Comparison of ENCODE assay signal across 21 mouse cellular contexts in genomic region chr19:41006621-41007020, GRCm38 (mm10). TPM values are rescaled to one million over a fixed set of nuclear protein-coding genes. Genes with fewer than 3 reads are reported as not detected.
"Had no signal": no experiment of that assay in that cellular context is flagged by ENCODE, and none has a peak within 500 bp of the region (broad histone marks: within the 10 kb centered on the region; RNA-seq: fewer than 3 reads in every experiment).

No protein-coding gene starts in this region.

- H3K36me3 ChIP-seq: limb, embryonic 15.5 days; liver, embryonic 12.5 days; lung, embryonic 15.5 days; midbrain, embryonic 15.5 days; neural tube, embryonic 12.5 days had no signal

- ATAC-seq: liver, embryonic 12.5 days; midbrain, embryonic 15.5 days had no signal

- H3K4me3 ChIP-seq: limb, embryonic 15.5 days; liver, embryonic 12.5 days; lung, embryonic 15.5 days; midbrain, embryonic 15.5 days; neural tube, embryonic 12.5 days had no signal

- DNase-seq: kidney, postnatal 36 days; layer of hippocampus, adult 9-11 months; layer of hippocampus, postnatal 36 days; lung, postnatal 14 days; right cerebral cortex, postnatal 14 days; thymus, postnatal 36 days had no signal

- H3K4me1 ChIP-seq: liver, embryonic 12.5 days; megakaryocyte, embryonic 14.5 days; midbrain, embryonic 15.5 days; neural tube, embryonic 12.5 days had no signal

- H3K9me3 ChIP-seq: limb, embryonic 15.5 days; liver, embryonic 12.5 days; lung, embryonic 15.5 days; midbrain, embryonic 15.5 days had no signal

- H3K27ac ChIP-seq: limb, embryonic 15.5 days; liver, embryonic 12.5 days; macrophage; midbrain, embryonic 15.5 days; neural tube, embryonic 12.5 days had no signal

- H3K9ac ChIP-seq: limb, embryonic 15.5 days; liver, embryonic 12.5 days; lung, embryonic 15.5 days; midbrain, embryonic 15.5 days; neural tube, embryonic 12.5 days had no signal

- H3K27me3 ChIP-seq: limb, embryonic 15.5 days; lung, embryonic 15.5 days; midbrain, embryonic 15.5 days; neural tube, embryonic 12.5 days had no signal

- H3K4me2 ChIP-seq: limb, embryonic 15.5 days; liver, embryonic 12.5 days; lung, embryonic 15.5 days; midbrain, embryonic 11.5 days; midbrain, embryonic 15.5 days; neural tube, embryonic 12.5 days had no signal

RNA-seq across cellular contexts. Expression of gene Dntt, which starts 22.5 kb away (rescaled TPM):
- total RNA-seq: layer of hippocampus, adult 18-20 months; layer of hippocampus, postnatal 36 days; left cerebral cortex, adult 8-10 months; monocyte, adult 5-6 weeks; neutrophil, adult 5-6 weeks had no signal
- polyA plus RNA-seq: limb, embryonic 11.5 days; limb, embryonic 15.5 days; liver, embryonic 16.5 days; midbrain, embryonic 11.5 days; stomach, embryonic 16.5 days had no signal
